Mouse (Mus musculus): ENCODE data around the gene Itpr1. TPM values are rescaled to one million over a fixed set of nuclear protein-coding genes. Genes with fewer than 3 reads are reported as not detected.

The Itpr1 gene
- total RNA-seq, 2 experiments from 2014 or later, result 57.3 to 63.4 TPM

DNA sequence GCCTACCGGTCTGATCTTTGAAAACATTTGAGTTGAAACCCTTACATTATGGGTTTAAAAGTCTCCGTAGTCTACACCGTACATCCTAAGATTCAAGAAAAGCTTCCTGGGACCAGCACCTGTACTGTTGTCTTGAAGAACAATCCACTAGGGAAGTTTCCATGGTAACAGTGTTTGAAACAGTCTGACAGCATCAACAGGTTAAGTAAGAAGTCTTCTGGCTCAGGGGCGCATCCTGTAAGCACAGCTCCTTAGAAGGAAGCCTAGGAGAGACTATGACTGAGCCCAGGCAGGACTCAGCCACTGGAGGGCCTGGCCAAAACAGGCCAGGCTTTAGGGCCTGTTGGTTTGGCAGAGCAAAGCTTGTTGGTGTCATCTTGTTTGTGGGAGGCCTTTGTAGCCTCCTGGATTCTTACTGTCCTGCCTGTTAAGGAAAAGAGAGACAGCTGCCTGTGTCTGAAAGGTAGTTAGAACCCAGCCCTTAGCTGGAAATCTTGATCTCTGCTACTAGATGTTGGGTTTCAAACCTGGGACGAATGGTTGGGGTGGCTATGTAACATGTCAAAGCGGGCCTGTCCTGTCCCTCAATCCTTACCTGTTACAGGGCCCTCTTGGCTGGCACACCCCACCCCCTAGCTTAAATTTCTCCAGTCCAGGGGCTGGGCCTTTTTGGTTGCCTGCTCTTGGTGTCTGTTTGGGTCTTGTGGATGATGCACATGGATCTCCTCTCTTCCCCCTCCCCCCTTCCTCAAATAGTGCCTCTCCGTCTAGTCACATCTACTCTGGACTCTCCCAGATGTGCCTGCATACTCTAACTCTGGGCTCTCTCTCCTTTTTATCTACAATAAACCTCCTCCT, 242.3 kb downstream of the Itpr1 start:
- DNase-seq, result no peak
- intact Hi-C loops (cut with DNase I), result loop anchor here (5.0 kb wide), 2 partner anchors 77 to 207 kb away; partner anchors contain the start of gene Bhlhe40

DNA sequence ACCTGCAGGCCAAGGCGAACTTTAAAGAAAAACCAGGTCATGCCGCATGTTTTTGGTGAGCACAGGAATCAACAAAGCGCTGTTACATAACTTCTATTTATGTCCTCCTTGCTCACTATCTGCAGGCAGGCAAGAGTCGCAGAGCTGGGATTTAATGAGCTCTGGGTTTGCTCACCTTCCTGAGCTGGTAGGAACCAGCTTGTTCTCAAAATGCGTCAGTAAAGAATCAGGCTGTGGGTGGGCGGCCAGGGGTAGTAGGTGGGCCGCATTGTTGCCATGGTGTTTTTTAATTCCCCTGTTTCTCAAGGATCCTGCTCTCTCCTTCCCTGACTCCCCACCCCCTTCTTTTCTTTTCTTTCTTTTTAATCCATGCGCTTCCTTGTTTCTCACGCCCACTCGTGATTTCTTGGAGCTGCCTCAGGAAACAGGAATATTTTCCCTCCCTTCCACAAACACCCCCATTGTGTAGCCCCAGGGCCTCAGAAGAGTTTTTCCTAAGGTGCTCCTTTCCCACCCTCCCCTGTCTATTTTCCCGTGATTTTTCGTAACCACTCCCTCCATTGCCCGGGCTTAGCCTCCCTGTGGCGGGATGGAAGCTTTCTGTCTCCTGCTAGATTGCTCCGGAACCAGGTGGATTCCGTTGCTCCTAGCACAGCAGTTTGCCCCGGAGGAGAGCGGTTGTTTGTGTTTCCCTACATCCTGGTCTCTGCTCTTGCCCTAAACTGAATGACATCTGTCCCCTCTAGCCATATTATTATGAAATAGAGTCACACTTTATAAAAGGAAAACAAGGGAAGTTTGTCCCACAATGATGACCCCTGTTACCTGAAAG, 243.6 kb downstream of the Itpr1 start:
- peak; percentile 45 to 49 for DNase-seq
- intact Hi-C loops (cut with DNase I), result loop anchor here (5.0 kb wide), 2 partner anchors 76 to 206 kb away; partner anchors contain the start of gene Bhlhe40

DNA sequence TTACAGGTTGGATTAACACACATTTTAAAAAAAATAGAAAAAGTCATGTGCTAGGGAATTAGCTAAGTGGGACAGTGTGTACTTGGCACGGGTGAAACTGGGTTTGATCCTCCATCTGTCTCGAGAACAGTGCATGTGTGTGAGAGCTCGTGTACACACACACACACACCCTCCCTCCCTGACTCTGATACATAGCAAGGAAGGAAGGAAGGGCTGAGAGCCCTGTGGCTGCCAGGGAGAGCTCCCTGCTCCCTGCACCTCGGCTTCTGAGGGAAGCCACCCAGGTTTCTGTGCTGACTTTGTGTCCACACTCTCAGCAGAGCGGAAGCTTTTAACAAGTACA, 244.1 kb downstream of the Itpr1 start:
- DNase-seq, result peak; percentile 36 to 40
- intact Hi-C loops (cut with DNase I), result loop anchor here (5.0 kb wide), 2 partner anchors 75 to 205 kb away; partner anchors contain the start of gene Bhlhe40

DNA sequence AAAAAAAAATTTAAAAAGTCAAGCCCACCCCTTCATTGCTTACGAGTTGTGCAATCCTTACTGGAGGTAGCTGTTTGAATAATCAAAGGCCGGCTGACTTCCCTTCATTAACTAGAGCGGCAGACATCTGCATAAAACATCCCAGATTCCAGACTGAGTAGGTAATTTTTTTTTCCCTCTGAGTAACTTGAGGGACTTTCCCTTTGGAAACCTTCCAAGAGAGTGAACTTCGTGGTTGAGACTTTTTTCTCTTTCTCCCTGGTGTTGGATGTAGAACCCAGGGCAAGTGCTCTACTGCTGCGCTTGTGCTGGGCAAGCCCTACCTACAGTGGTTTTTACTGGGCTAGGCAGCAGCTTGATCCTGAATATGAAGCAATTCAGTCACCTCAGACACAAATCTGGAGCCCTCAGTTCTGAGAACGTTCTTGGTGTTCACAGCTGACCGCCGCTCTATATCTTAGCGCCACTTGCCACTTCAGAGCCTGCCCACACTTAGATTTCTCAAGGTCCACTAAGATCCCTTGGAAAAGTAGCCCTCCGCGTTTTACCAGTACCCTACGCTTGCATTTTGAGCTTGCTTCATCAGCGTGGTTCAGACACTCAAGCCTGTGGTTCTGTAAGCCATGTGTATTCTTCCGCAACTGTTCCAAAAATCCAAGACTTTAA, 244.8 kb downstream of the Itpr1 start:
- intact Hi-C loops (cut with DNase I), result loop anchor here (5.0 kb wide), 2 partner anchors 75 to 205 kb away; partner anchors contain the start of gene Bhlhe40
- DNase-seq, result peak in 1 of 2 experiments; percentile 24

DNA sequence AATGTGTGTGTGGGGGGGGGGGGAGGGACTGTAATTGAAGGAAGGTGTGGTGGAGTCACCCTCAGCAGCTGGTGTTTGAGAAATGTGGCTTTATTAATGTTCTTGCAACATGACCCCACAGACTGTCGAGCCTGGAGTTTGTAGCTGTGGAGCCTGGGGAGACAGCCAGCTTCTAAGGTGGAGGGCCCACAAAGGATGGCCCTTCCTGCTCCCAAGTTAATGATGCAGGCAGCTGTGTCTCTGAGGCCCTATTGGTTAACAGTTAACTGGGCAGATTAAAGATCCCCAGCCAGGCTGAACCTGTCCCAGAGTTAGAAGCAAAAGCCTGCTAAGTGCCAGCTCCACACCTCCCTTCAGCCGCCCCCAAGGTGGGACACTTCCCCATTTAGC, 245.3 kb downstream of the Itpr1 start:
- intact Hi-C loops (cut with DNase I), result loop anchor here (5.0 kb wide), 2 partner anchors 74 to 204 kb away; partner anchors contain the start of gene Bhlhe40
- DNase-seq, result peak; percentile 31 to 34

DNA sequence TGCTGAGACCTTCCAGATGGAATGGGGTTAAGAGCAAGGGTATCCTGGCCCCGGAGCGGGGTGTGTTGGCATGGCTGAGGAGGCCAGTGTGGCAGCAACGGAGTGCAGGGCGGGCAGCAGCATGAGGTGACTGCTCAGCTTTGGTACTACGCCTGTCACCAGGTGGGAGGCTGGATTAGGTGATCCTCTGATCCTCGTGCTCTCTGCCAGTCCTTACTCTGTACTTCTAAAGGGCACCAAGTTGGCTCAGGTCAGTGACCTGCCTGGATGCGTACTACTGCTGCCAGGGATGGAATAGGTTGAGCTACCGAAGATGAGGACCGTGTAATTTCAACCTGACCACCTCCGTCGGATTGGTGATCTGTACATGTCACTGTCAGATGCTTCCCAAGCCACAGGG, 245.9 kb downstream of the Itpr1 start:
- intact Hi-C loops (cut with DNase I), result loop anchor here (5.0 kb wide), 2 partner anchors 73 to 203 kb away; partner anchors contain the start of gene Bhlhe40
- no peak for DNase-seq

DNA sequence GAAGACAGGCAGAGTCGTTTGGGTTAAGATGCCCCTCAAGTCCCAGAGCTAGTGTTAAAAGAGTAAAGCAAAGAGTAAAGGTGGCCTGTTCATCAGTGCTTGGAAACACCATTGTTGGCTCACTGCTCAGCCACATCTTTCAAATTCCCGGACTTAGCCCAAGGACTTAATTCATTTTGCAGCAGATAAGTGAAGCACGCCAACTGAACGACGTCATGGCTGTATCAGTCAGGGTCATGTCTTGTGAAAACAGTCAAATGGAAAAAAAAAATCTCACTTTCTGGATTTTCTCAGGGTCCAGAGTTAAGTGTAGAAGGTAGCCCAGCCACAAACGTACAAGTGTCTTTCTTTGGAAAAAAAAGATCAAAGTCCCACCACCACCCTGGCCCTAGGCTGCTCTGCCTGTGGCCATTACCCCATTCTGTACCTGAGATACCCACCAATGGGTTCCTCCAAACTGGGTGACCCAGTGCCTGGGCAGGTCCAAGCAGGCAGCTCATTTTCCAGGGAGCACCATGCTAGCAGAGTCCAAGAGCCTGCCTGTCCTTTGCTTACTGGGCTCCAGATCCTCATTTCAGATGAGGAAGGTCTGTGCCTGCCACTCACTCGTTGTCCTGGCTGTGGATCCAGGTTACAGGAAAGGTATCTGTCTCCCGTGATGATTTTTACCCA, 251.5 kb downstream of the Itpr1 start:
- no peak for DNase-seq
- intact Hi-C loops (cut with DNase I), result no loop called here

DNA sequence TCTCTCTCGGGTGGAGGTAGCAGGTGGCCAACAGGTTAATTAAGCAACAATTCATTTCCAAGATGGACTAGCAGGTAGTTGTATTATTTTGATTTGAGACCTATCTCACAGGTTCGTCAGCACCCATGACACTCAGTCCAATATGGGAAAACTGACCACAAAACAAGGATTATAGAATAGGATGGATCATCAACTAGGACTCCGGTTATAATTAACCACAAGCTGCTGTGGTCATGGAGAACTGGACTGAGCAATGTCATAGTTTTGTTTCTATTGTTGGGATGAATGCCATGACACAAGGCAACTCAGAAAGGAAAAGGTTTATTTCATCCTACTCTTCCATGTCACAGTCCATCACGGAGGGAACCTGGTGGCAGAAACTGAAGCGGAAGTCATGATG, 252.3 kb downstream of the Itpr1 start:
- intact Hi-C loops (cut with DNase I), result no loop called here
- DNase-seq, result no peak

DNA sequence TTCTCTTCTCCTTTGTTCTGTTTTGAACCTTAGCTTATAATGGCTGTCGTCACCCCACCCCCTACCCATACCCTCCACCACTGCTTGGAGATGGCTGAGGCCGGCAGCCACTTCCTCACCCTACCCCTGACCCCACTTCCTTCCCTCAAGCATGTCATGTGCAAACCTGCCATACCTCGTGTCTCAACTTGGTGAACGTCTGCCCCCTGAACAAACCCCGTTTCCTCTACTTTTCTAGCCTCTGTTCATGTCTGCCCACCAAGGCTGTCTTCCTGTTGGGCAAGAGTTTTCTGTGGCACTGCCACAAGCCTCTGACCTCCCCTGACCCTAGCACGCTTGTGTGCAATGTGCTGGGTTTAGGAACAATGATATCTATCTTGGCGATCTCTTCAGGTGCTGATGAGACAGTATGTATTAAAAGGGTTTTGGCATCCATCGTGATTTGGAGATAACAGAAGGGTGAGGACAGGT, 253.2 kb downstream of the Itpr1 start:
- intact Hi-C loops (cut with DNase I), result no loop called here

DNA sequence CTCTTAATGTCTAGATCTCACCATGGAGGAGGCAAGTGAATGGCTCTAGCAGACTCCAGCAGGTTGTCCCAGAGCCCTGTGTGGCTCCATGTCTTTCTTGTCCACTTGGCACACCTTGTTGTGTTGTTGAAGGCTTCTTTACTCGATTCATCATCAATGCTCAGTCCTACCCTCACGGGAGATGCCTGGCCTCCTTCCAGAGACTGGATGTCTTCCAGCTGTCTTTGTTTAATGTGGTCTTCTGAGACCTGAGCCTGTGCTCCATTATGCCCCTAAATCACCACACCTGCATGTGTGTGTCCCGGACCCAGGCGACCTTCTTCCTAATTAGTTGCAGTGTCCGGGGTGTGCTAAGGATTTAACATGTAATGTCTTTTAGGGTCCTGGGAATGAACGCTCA, 254.7 kb downstream of the Itpr1 start:
- peak; percentile 28 to 39 for DNase-seq
- intact Hi-C loops (cut with DNase I), result no loop called here

More for the DNA sequence above, 253.2 kb downstream of the Itpr1 start:
- no peak for DNase-seq

DNA sequence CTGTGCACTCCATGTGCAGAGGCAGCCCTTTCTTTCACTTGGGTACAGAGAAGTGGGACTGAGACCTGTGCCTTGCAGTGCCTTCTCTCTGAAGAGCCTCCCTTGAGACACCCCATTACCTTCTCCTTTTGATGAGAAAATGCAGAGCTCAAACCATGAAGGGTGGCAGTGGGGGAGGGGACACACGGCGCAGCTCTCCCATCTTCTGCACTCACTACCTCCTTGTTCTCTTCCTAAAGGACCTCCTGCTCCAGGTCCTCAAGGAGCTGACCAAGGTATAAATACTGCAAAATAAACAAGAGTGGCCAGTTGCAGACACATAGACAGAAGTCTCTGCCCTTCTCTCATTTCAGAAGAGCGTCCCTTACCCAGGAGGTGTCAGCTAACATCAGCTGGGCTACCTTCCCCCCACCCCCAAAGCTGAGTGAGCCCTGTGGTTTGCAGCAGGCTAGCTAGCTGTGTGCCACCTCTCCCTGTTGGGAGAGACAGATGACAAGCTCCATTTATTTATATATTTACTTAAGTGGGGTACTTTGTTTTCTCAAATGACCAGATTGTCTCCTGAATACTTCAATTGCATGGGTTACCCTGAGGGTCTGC, 255.4 kb downstream of the Itpr1 start:
- intact Hi-C loops (cut with DNase I), result no loop called here
- DNase-seq, result no peak

DNA sequence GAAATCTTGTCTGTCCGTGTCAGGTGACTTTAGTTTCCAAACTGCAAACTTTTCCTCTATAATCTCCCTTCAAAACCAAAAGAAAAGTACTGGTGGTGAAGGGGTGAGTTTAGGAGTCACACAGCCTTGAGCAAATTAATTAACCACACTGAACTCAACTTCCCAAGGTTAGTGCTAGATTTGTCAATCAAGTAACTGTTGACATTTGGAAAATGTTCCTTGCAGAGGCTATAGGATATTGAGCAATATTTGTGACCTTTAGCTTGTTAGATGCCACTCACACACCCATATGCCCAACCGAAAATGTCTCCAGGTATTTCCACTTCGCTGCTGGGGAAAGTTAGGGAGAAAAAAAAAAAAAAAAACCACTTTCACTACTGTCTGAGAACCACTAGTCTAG, 259.0 kb downstream of the Itpr1 start:
- DNase-seq, result no peak

DNA sequence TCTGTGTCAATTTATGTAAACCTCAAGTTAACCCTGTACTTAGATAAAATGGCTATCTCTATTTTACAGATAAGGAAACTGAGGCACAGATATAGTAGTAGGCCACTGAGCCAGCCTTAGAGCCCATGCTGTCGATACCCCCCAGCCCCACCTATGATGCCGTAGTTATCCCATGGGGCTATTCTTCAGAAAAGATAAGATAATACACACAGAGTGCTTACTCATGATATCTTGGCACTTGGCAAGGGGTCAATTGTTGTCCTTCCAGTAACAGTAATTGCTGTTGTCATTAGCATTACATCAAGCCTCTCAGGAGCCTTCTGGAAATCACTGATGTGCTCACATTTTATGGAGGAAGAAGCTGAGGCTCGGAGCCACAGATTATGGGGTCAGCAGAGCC, 259.9 kb downstream of the Itpr1 start:
- intact Hi-C loops (cut with DNase I), result no loop called here

More for the DNA sequence above, 259.0 kb downstream of the Itpr1 start:
- intact Hi-C loops (cut with DNase I), result no loop called here

DNA sequence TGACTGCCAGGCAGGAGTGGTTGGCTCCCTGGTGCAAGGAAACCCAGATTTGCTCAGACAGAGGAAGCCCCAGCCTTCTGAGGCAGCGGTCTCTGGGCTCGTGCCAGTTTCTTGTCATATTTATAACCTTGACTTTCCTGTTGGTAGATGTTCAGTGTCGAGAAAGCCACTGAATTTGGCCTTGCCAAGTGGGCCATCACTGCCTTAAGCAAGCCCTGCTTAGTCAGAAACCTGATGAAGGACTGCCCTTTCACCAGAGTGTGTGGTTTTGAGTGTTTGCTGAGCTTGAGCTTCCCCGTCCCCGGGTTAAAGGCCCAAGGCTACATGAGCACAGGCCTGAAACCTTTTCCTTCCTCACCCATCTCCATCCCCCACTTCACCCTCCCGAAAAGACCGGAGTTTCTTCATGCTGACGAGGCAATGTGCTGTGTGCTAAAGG, 263.9 kb downstream of the Itpr1 start:
- intact Hi-C loops (cut with DNase I), result no loop called here
- peak; percentile 47 to 51 for DNase-seq

More for the DNA sequence above, 259.9 kb downstream of the Itpr1 start:
- no peak for DNase-seq

DNA sequence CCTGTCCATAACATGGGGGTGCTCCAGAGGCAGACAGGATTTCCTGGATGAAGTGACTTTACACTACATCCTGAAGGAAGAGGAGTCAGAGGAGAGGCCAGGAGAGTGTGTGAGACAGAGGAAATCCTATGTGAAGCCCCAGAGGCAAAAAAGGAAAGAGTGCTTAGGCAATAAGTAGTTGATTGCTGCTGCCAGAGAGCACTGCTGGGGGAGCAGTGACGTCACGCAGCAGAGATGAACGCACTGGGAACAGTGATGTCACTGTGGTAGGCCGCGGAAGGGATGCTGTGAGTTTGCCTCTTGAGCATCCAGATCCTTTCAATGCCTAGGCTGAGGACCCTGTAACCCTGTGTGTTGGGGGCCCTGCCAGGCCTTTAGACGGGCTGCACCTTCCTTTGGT, 264.7 kb downstream of the Itpr1 start:
- intact Hi-C loops (cut with DNase I), result no loop called here
- DNase-seq, result no peak

DNA sequence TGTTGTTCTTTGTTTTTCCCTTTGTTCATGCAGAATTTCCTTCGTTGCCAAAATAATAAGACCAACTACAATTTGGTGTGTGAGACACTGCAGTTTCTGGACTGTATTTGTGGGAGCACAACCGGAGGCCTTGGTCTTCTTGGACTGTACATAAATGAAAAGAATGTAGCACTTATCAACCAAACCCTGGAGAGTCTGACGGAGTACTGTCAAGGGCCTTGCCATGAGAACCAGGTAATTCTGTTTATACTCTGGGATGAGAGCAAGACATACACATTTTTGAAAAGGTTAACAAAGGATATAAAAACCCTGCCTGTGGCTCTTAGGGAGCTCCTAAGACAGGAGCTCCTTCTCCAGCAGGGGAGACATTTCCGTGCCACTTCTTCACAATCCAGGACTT, 268.3 kb downstream of the Itpr1 start:
- intact Hi-C loops (cut with DNase I), result no loop called here
- DNase-seq, result no peak

DNA sequence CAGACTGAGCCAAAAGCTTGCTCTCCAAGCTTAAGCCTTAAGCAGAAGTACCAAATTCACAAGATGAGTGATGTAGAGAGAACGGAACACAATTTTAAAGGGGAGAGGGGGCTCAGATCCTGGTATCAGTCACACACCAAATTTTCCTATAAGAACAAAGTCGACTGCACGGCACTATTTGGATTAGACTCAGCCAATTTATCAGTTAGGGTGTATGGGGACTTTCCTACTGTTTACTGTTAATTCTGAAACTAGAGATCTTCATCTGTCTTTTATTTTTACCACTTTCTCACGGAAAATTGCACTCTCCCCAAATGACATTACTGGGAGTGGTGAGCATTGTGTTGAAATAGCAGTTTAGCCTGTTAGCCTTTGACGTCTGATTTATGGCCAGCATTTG, 269.6 kb downstream of the Itpr1 start:
- intact Hi-C loops (cut with DNase I), result no loop called here
- DNase-seq, result no peak

DNA sequence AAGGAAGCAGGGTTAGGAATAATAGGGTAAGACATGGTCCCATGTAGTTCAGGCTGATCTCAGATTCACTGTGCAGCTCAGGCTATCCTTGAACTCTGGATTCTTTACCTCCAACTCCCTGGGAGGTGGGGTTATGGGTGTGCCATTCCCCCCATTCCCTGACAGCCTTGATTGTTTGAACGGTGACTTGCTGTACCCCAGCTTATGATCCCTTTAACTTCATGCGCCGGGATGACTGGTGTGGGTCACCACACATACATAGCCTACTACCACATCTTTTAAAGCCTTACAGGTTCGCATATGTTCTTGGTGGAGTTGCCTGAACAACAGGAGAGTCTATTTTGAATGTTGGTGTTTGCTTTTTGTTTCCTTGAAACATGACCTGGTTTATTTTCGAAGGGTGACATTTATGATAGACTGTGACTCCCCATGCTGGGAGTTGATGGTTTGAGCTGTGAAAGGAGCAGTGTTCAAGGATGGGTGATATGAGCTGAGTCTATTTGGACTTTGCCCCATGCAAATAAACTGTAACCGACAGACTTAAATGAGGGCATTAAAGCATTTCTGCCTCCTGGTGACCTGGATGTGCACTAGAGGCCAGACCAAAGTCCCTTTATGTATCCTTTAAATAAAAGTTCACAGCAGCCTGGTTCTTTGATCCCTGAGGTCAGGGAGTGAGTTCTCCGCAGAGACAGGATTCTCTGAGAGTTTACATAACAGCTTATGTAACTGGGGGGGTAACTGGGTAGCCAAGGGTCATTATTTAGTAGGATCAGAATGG, 273.5 kb downstream of the Itpr1 start:
- intact Hi-C loops (cut with DNase I), result no loop called here
- no peak for DNase-seq

Data from heart, postnatal 14 days (tissue).